Mouse (Mus musculus): ENCODE measurements around the gene P2rx7. TPM values are rescaled to one million over a fixed set of nuclear protein-coding genes. Genes with fewer than 3 reads are reported as not detected.
A peak's percentile ranks its signal among the peaks of the same experiment; 100 is the strongest.
"Not testable (repeated sequence)": the region's sequence is repeated elsewhere in the genome, so short reads cannot be mapped to it uniquely, and the experiment has no call there.

P2rx7 gene
- polyA plus RNA-seq, 1 experiment from 2014 or later, result 2.3 TPM

DNA sequence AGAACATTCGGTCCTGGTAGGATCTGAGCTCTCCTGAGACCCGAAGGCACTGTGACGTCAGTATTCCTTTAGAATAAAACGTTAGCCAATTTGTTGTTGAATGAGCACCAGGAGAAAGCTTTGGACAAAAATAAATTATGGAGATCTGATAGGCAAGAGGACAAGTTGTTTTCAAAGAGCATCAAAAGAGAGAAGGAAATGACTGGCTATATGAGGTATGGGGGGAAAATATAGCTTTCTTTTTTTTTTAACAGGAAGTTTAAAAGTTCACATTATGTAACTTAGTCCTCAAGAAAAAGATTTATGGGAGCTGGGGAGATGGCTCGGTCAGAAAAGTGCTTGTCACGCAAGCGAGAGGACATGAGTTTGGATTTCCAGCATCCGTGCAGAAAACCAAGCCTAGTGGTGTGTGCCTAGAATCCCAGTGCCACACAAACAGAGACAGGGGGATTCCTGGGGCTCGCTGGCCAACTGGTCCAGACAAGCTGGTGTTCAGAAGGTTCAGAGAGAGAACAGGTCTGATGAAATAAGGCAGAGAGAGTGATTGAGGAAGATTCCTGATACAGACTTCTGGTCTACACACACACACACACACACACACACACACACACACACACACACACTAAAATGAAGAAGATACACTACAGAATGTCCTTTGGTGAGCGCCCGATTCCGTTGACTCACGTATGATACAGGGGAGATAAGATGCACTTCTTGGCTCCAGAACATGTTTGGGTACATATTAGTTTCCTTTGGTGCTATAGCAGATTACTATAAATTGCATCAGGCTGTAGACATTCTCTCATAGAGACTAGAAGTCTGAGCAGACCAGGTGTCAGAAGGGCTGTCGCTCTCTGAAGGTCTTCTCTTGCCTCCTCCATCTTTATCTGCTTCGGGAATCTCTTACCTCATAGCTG lies 25.5 kb downstream of the P2rx7 start:
- ATAC-seq (ENCODE audit: low read depth), result no peak
- no peak for DNase-seq (ENCODE audit: low spot score)
- H3K27ac ChIP-seq (replicated peaks; ENCODE audit: low read depth, low read length), result no peak overlapping the region
- no peaks in the 10 kb centered on the region for H3K9me3 ChIP-seq (ENCODE audit: control insufficient read depth, low read length)
- H3K36me3 ChIP-seq (ENCODE audit: control insufficient read depth, insufficient read depth, low read length), result no peaks in the 10 kb centered on the region
- no peak overlapping the region for H3K4me3 ChIP-seq (ENCODE audit: low read depth, low read length)
- no peak overlapping the region for H3K9ac ChIP-seq (ENCODE audit: low read depth, low read length)
- no peaks in the 10 kb centered on the region for H3K27me3 ChIP-seq (replicated peaks; ENCODE audit: control insufficient read depth, insufficient read depth, low read length)
- 76% methylated on average over 15 of the region's 15 CpGs for WGBS
- H3K4me1 ChIP-seq (ENCODE audit: control insufficient read depth, insufficient read depth, low read length), result no peaks in the 10 kb centered on the region
- H3K4me2 ChIP-seq (ENCODE audit: low read depth, low read length), result no peak overlapping the region

- H3K4me1 ChIP-seq (ENCODE audit: control insufficient read depth, insufficient read depth, low read length); H3K4me2 ChIP-seq (ENCODE audit: low read depth, low read length); DNase-seq (ENCODE audit: low spot score); H3K27ac ChIP-seq (replicated peaks; ENCODE audit: low read depth, low read length); H3K27me3 ChIP-seq (replicated peaks; ENCODE audit: control insufficient read depth, insufficient read depth, low read length); H3K9me3 ChIP-seq (ENCODE audit: control insufficient read depth, low read length); H3K4me3 ChIP-seq (ENCODE audit: low read depth, low read length); H3K9ac ChIP-seq (ENCODE audit: low read depth, low read length); ATAC-seq (ENCODE audit: low read depth); H3K36me3 ChIP-seq (ENCODE audit: control insufficient read depth, insufficient read depth, low read length): not testable (repeated sequence)
- 75% methylated on average over 7 of the region's 7 CpGs for WGBS
These were observed 27.9 kb downstream of the P2rx7 start for GRCm38 (mm10) chr5:122671641-122672040.

- Histone ChIP-seq H3K9me3 (ENCODE audit: control insufficient read depth, low read length) (no peaks in the 10 kb centered on the region), H3K4me3 (ENCODE audit: low read depth, low read length) (no peak overlapping the region), H3K36me3 (ENCODE audit: control insufficient read depth, insufficient read depth, low read length) (no peaks in the 10 kb centered on the region), H3K27ac (replicated peaks; ENCODE audit: low read depth, low read length) (no peak overlapping the region), H3K9ac (ENCODE audit: low read depth, low read length) (no peak overlapping the region), H3K27me3 (replicated peaks; ENCODE audit: control insufficient read depth, insufficient read depth, low read length) (no peaks in the 10 kb centered on the region), H3K4me2 (ENCODE audit: low read depth, low read length) (no peak overlapping the region), H3K4me1 (ENCODE audit: control insufficient read depth, insufficient read depth, low read length) (no peaks in the 10 kb centered on the region)
- 87% methylated on average over 5 of the region's 5 CpGs for WGBS
- no peak for DNase-seq (ENCODE audit: low spot score)
- no peak for ATAC-seq (ENCODE audit: low read depth)
These were observed 28.6 kb downstream of the P2rx7 start for GRCm38 (mm10) chr5:122672298-122672697.

DNA sequence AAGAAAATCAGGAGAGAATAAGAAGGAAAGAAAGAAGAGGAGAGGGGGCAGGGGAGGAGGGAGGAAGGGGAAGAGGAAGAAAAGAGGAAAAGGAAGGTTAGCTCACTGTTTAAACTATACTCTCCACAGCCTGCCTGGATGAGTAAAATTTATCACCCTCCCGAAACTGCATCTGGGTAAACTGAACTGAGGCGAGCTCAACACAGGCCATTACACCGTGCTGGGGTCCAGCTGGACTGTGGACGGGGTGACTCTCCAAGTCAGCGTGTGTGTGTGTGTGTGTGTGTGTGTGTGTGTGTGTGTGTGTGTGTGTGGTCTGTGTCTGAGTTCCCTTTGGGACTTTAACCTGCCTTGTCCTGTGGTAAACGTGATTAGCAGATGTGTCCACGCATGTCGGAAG lies 32.3 kb downstream of the P2rx7 start:
- no peaks in the 10 kb centered on the region for H3K36me3 ChIP-seq (ENCODE audit: control insufficient read depth, insufficient read depth, low read length)
- H3K4me1 ChIP-seq (ENCODE audit: control insufficient read depth, insufficient read depth, low read length), result no peaks in the 10 kb centered on the region
- ATAC-seq (ENCODE audit: low read depth) (no peak), DNase-seq (ENCODE audit: low spot score) (no peak)
- H3K4me2 ChIP-seq (ENCODE audit: low read depth, low read length), result no peak overlapping the region
- H3K4me3 ChIP-seq (ENCODE audit: low read depth, low read length), result no peak overlapping the region
- WGBS, result 78% methylated on average over 7 of the region's 8 CpGs
- no peaks in the 10 kb centered on the region for H3K9me3 ChIP-seq (ENCODE audit: control insufficient read depth, low read length)
- H3K27me3 ChIP-seq (replicated peaks; ENCODE audit: control insufficient read depth, insufficient read depth, low read length), result no peaks in the 10 kb centered on the region
- no peak overlapping the region for H3K27ac ChIP-seq (replicated peaks; ENCODE audit: low read depth, low read length)
- H3K9ac ChIP-seq (ENCODE audit: low read depth, low read length), result no peak overlapping the region

- H3K27me3 ChIP-seq (replicated peaks; ENCODE audit: control insufficient read depth, insufficient read depth, low read length), result no peaks in the 10 kb centered on the region
- H3K4me2 ChIP-seq (ENCODE audit: low read depth, low read length), result no peak overlapping the region
- no peak for ATAC-seq (ENCODE audit: low read depth)
These were observed 34.3 kb downstream of the P2rx7 start for GRCm38 (mm10) chr5:122677983-122678382.

GRCm38 (mm10) chr5:122679881-122680280 lies 36.2 kb downstream of the P2rx7 start:
- Histone ChIP-seq H3K27me3 (replicated peaks; ENCODE audit: control insufficient read depth, insufficient read depth, low read length) (no peaks in the 10 kb centered on the region), H3K4me2 (ENCODE audit: low read depth, low read length) (no peak overlapping the region), H3K36me3 (ENCODE audit: control insufficient read depth, insufficient read depth, low read length) (no peaks in the 10 kb centered on the region), H3K4me1 (ENCODE audit: control insufficient read depth, insufficient read depth, low read length) (no peaks in the 10 kb centered on the region), H3K9me3 (ENCODE audit: control insufficient read depth, low read length) (no peaks in the 10 kb centered on the region), H3K27ac (replicated peaks; ENCODE audit: low read depth, low read length) (no peak overlapping the region), H3K9ac (ENCODE audit: low read depth, low read length) (no peak overlapping the region), H3K4me3 (ENCODE audit: low read depth, low read length) (no peak overlapping the region)
- DNase-seq (ENCODE audit: low spot score) (no peak), ATAC-seq (ENCODE audit: low read depth) (no peak)
- WGBS, result 84% methylated on average over 8 of the region's 8 CpGs

More at GRCm38 (mm10) chr5:122677983-122678382, 34.3 kb downstream of the P2rx7 start:
- Histone ChIP-seq H3K9me3 (ENCODE audit: control insufficient read depth, low read length) (no peaks in the 10 kb centered on the region), H3K4me1 (ENCODE audit: control insufficient read depth, insufficient read depth, low read length) (no peaks in the 10 kb centered on the region), H3K36me3 (ENCODE audit: control insufficient read depth, insufficient read depth, low read length) (no peaks in the 10 kb centered on the region), H3K9ac (ENCODE audit: low read depth, low read length) (no peak overlapping the region), H3K4me3 (ENCODE audit: low read depth, low read length) (no peak overlapping the region), H3K27ac (replicated peaks; ENCODE audit: low read depth, low read length) (no peak overlapping the region)
- WGBS, result 84% methylated on average over 9 of the region's 9 CpGs
- no peak for DNase-seq (ENCODE audit: low spot score)

GRCm38 (mm10) chr5:122681276-122681675 lies 37.6 kb downstream of the P2rx7 start:
- no peak overlapping the region for H3K9ac ChIP-seq (ENCODE audit: low read depth, low read length)
- no peak overlapping the region for H3K27ac ChIP-seq (replicated peaks; ENCODE audit: low read depth, low read length)
- no peaks in the 10 kb centered on the region for H3K36me3 ChIP-seq (ENCODE audit: control insufficient read depth, insufficient read depth, low read length)
- no peak overlapping the region for H3K4me3 ChIP-seq (ENCODE audit: low read depth, low read length)
- H3K4me1 ChIP-seq (ENCODE audit: control insufficient read depth, insufficient read depth, low read length), result no peaks in the 10 kb centered on the region
- no peaks in the 10 kb centered on the region for H3K27me3 ChIP-seq (replicated peaks; ENCODE audit: control insufficient read depth, insufficient read depth, low read length)
- no peak overlapping the region for H3K4me2 ChIP-seq (ENCODE audit: low read depth, low read length)
- no peaks in the 10 kb centered on the region for H3K9me3 ChIP-seq (ENCODE audit: control insufficient read depth, low read length)
- ATAC-seq (ENCODE audit: low read depth) (no peak), DNase-seq (ENCODE audit: low spot score) (no peak)
- 72% methylated on average over 12 of the region's 12 CpGs for WGBS

GRCm38 (mm10) chr5:122683926-122684325 lies 40.2 kb downstream of the P2rx7 start:
- Histone ChIP-seq H3K9ac (ENCODE audit: low read depth, low read length) (no peak overlapping the region), H3K4me3 (ENCODE audit: low read depth, low read length) (no peak overlapping the region), H3K4me2 (ENCODE audit: low read depth, low read length) (no peak overlapping the region), H3K27me3 (replicated peaks; ENCODE audit: control insufficient read depth, insufficient read depth, low read length) (no peaks in the 10 kb centered on the region), H3K9me3 (ENCODE audit: control insufficient read depth, low read length) (no peaks in the 10 kb centered on the region), H3K4me1 (ENCODE audit: control insufficient read depth, insufficient read depth, low read length) (no peaks in the 10 kb centered on the region), H3K27ac (replicated peaks; ENCODE audit: low read depth, low read length) (no peak overlapping the region), H3K36me3 (ENCODE audit: control insufficient read depth, insufficient read depth, low read length) (no peaks in the 10 kb centered on the region)
- WGBS, result 76% methylated on average over 10 of the region's 10 CpGs
- ATAC-seq (ENCODE audit: low read depth), result no peak
- no peak for DNase-seq (ENCODE audit: low spot score)

DNA sequence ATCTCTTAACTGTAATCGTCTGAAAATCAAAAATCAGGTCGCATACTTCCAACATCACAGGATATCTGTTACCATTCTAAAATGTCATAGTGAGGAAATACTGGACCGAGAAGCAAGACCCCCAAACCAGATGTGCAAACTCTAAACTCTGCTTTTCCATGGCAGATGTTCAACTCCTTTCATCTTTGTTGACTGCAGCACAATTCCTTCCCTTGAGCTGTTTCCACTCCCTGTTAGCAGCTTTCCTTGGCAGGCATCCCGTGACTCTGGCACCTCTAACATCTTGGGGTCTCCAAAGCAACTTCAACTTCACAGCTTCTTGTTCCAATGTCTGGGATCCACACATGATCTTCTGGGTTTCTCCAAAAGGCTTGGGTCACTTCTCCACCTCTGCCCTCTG lies 43.7 kb downstream of the P2rx7 start:
- H3K36me3 ChIP-seq (ENCODE audit: control insufficient read depth, insufficient read depth, low read length), result no peaks in the 10 kb centered on the region
- no peaks in the 10 kb centered on the region for H3K9me3 ChIP-seq (ENCODE audit: control insufficient read depth, low read length)
- ATAC-seq (ENCODE audit: low read depth), result no peak
- no peak overlapping the region for H3K4me3 ChIP-seq (ENCODE audit: low read depth, low read length)
- no peaks in the 10 kb centered on the region for H3K4me1 ChIP-seq (ENCODE audit: control insufficient read depth, insufficient read depth, low read length)
- H3K4me2 ChIP-seq (ENCODE audit: low read depth, low read length), result no peak overlapping the region
- H3K27me3 ChIP-seq (replicated peaks; ENCODE audit: control insufficient read depth, insufficient read depth, low read length), result no peaks in the 10 kb centered on the region
- 51% methylated on average over 4 of the region's 4 CpGs for WGBS
- no peak overlapping the region for H3K9ac ChIP-seq (ENCODE audit: low read depth, low read length)
- DNase-seq (ENCODE audit: low spot score), result peak; percentile 71
- no peak overlapping the region for H3K27ac ChIP-seq (replicated peaks; ENCODE audit: low read depth, low read length)

Data from embryonic facial prominence, embryonic 14.5 days (tissue).